Mouse (Mus musculus) lung, postnatal 0 days (tissue): ENCODE data around the gene Mindy4b-ps.

Experiments
- CTCF ChIP-seq: IDR thresholded peaks from 2 replicates; pipeline ENCODE4 v1.5.1; 2016; ENCODE audit warnings: antibody characterized with exemption, mild to moderate bottlenecking
- EP300 ChIP-seq: IDR thresholded peaks from 2 replicates; pipeline ENCODE4 v1.6.1; 2016; ENCODE audit warnings: antibody characterized with exemption, mild to moderate bottlenecking, control low read depth

DNA sequence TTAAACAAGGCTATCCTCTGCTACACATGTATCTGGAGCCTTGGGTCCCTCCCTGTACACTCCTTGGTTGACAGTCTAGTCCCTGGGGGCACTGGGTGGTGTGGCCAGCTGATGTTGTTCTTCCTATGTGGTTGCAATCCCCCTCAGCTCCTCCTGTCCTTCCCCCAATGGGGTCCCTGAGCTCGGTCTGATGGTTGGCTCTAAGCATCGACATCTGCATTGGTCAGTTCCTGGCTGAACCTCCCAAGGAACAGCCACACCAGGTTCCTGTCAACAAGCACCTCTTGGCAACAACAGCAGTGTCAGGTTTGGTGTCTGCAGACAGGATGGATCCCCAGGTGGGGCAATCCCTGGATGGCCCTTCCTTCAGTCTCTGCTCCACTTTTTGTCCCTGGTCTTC lies 82.6 kb downstream of the Mindy4b-ps start:
- TF ChIP-seq EP300, result no peak
- no peak for TF ChIP-seq CTCF
